Comparison of ENCODE assay signal across 16 mouse cellular contexts in genomic region chr16:25701252-25701651, GRCm38 (mm10). TPM values are rescaled to one million over a fixed set of nuclear protein-coding genes. Genes with fewer than 3 reads are reported as not detected.
"Had no signal": no experiment of that assay in that cellular context is flagged by ENCODE, and none has a peak within 500 bp of the region (broad histone marks: within the 10 kb centered on the region; RNA-seq: fewer than 3 reads in every experiment).

No protein-coding gene starts in this region.

- H3K27ac ChIP-seq: macrophage; midbrain, embryonic 13.5 days; midbrain, embryonic 15.5 days; neural tube, embryonic 12.5 days; stomach, embryonic 15.5 days; stomach, postnatal 0 days had no signal

- H3K4me2 ChIP-seq: lung, embryonic 14.5 days; midbrain, embryonic 11.5 days; midbrain, embryonic 13.5 days; midbrain, embryonic 15.5 days; neural tube, embryonic 12.5 days; stomach, embryonic 15.5 days had no signal

- H3K4me3 ChIP-seq: megakaryocyte, embryonic 14.5 days; midbrain, embryonic 13.5 days; midbrain, embryonic 15.5 days; neural tube, embryonic 12.5 days; stomach, embryonic 15.5 days had no signal

- H3K9me3 ChIP-seq: midbrain, embryonic 13.5 days; midbrain, embryonic 15.5 days; neural tube, embryonic 12.5 days; stomach, embryonic 15.5 days had no signal

- H3K9ac ChIP-seq: lung, embryonic 14.5 days; midbrain, embryonic 13.5 days; midbrain, embryonic 15.5 days; neural tube, embryonic 12.5 days; stomach, embryonic 15.5 days had no signal

- H3K4me1 ChIP-seq: megakaryocyte, embryonic 14.5 days; midbrain, embryonic 13.5 days; midbrain, embryonic 15.5 days; neural tube, embryonic 12.5 days; stomach, embryonic 15.5 days had no signal

- H3K36me3 ChIP-seq: midbrain, embryonic 13.5 days; midbrain, embryonic 15.5 days; neural tube, embryonic 12.5 days; stomach, embryonic 15.5 days had no signal

- H3K27me3 ChIP-seq: megakaryocyte, embryonic 14.5 days; midbrain, embryonic 13.5 days; midbrain, embryonic 15.5 days; neural tube, embryonic 12.5 days; stomach, embryonic 15.5 days had no signal

- DNase-seq: lung, adult 18-20 months; lung, embryonic 14.5 days; lung, postnatal 10 days; lung, postnatal 36 days; right cerebral cortex, postnatal 14 days; thymus, adult 2 months; thymus, postnatal 25 days had no signal

RNA-seq across cellular contexts. Expression of gene Trp63, which starts 17.7 kb away (rescaled TPM):
- total RNA-seq: monocyte, adult 5-6 weeks had no signal
- polyA plus RNA-seq: macrophage had no signal
